28 mouse cellular contexts compared by ENCODE assay signal in the genomic region with DNA sequence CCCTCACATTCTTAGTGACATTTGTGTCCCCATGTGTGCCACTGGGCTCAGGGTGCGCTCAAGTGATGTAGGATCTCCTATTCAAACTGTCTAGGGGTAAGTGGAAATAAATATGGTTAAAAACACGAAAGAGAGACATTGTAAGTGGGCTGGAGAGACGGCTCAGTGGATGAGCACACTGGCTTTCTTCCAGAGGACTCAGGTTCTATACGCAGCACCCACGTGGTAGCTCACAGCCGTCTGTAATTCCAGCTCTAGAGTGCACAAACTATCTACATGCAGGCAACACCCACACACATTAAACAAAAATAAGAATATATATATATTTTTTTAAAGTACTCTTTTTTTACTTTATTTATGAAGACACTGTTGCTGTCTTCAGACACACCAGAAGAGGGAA. TPM values are rescaled to one million over a fixed set of nuclear protein-coding genes. Genes with fewer than 3 reads are reported as not detected.
DNase-seq lines count a peak whose midpoint lies in the region; ATAC-seq and TF ChIP-seq lines count a peak whose summit lies in the region.
"Had no signal": no experiment of that assay in that cellular context is flagged by ENCODE, and none has a peak within 500 bp of the region (broad histone marks: within the 10 kb centered on the region; RNA-seq: fewer than 3 reads in every experiment).

No protein-coding gene starts in this region.

- TF ChIP-seq CTCF in midbrain, postnatal 0 days (IDR thresholded peaks at IDR 0.05) = no peak

- no peak for ATAC-seq in neural tube, embryonic 11.5 days (ENCODE audit: insufficient read depth, low FRiP score, low TSS enrichment)
- ATAC-seq in midbrain, postnatal 0 days (ENCODE audit: low FRiP score) = no peak
- ATAC-seq in midbrain, embryonic 15.5 days (replicated peaks) = no peak
- ATAC-seq: activated CD4-positive, CD25-positive, alpha-beta regulatory T cell, adult 4 months; CD4-positive, CD25-positive, alpha-beta regulatory T cell, adult 4 months; Patski had no signal

- H3K9ac ChIP-seq in neural tube, embryonic 11.5 days (ENCODE audit: low read length) = no peak overlapping the region
- no peak overlapping the region for H3K9ac ChIP-seq in midbrain, postnatal 0 days (replicated peaks; ENCODE audit: low read length, poor library complexity, severe bottlenecking)
- H3K9ac ChIP-seq in midbrain, embryonic 15.5 days = no peak overlapping the region

- H3K9me3 ChIP-seq in neural tube, embryonic 11.5 days (ENCODE audit: control insufficient read depth, low read length) = no peaks in the 10 kb centered on the region
- H3K9me3 ChIP-seq in midbrain, postnatal 0 days (ENCODE audit: low read length) = no peaks in the 10 kb centered on the region
- no peaks in the 10 kb centered on the region for H3K9me3 ChIP-seq in midbrain, embryonic 15.5 days
- H3K9me3 ChIP-seq: G1E had no signal

- H3K4me1 ChIP-seq in neural tube, embryonic 11.5 days (ENCODE audit: control insufficient read depth, insufficient read depth, low read length) = 0 out of 2 replicates have a peak, but pooled peaks cover 3% of the 10 kb centered on the region
- H3K4me1 ChIP-seq in midbrain, postnatal 0 days (ENCODE audit: insufficient read depth, low read length) = peaks cover 11% of the 10 kb centered on the region; the same call in 1 of the 2 replicates
- peaks cover 11% of the 10 kb centered on the region; the same call in 1 of the 2 replicates for H3K4me1 ChIP-seq in midbrain, embryonic 15.5 days

- no peaks in the 10 kb centered on the region for H3K27me3 ChIP-seq in neural tube, embryonic 11.5 days (ENCODE audit: control insufficient read depth, insufficient read depth, low read length)
- no peaks in the 10 kb centered on the region for H3K27me3 ChIP-seq in midbrain, postnatal 0 days (ENCODE audit: insufficient read depth, low read length)
- no peaks in the 10 kb centered on the region for H3K27me3 ChIP-seq in midbrain, embryonic 15.5 days (replicated peaks)

- H3K4me2 ChIP-seq in neural tube, embryonic 11.5 days (ENCODE audit: low read depth) = no peak overlapping the region
- no peak overlapping the region for H3K4me2 ChIP-seq in midbrain, postnatal 0 days (ENCODE audit: low read depth, low read length, poor library complexity, severe bottlenecking)
- H3K4me2 ChIP-seq in midbrain, embryonic 15.5 days = no peak overlapping the region

- DNase-seq in neural tube, embryonic 11.5 days (ENCODE audit: low spot score) = peak; percentile 3
- DNase-seq in neural tube, embryonic 10.5 days (ENCODE audit: extremely low spot score, low spot score) = no peak
- peak; percentile 56 for DNase-seq in brain, adult 2 months (ENCODE audit: low read depth, low spot score)
- peak; percentile 22 for DNase-seq in telencephalon, adult 2 months (ENCODE audit: low read depth, low spot score)
- DNase-seq in midbrain, postnatal 0 days (ENCODE audit: low spot score) = no peak
- DNase-seq: adrenal gland, adult 8-10 months; adrenal gland, postnatal 10 days; adrenal gland, postnatal 14 days; adrenal gland, postnatal 25 days; B cell, adult 2 months; cerebellum, adult 11 months; cerebellum, adult 11-12 months; cerebellum, adult 18-20 months; cerebellum, adult 2 months had no signal

- H3K36me3 ChIP-seq in neural tube, embryonic 11.5 days (ENCODE audit: control insufficient read depth, insufficient read depth, low read length) = no peaks in the 10 kb centered on the region
- no peaks in the 10 kb centered on the region for H3K36me3 ChIP-seq in midbrain, postnatal 0 days (ENCODE audit: insufficient read depth, low read length)
- H3K36me3 ChIP-seq in midbrain, embryonic 15.5 days (replicated peaks) = no peaks in the 10 kb centered on the region
- H3K36me3 ChIP-seq: G1E had no signal

- 86% methylated on average over 6 of the region's 6 CpGs for WGBS in neural tube, embryonic 11.5 days
- WGBS in midbrain, postnatal 0 days = 83% methylated on average over 6 of the region's 6 CpGs
- 81% methylated on average over 6 of the region's 6 CpGs for WGBS in midbrain, embryonic 15.5 days

- H3K4me3 ChIP-seq in neural tube, embryonic 11.5 days (ENCODE audit: low read depth, low read length) = no peak overlapping the region
- no peak overlapping the region for H3K4me3 ChIP-seq in midbrain, postnatal 0 days (ENCODE audit: low read depth, low read length)
- H3K4me3 ChIP-seq in midbrain, embryonic 15.5 days = no peak overlapping the region

- no peak overlapping the region for H3K27ac ChIP-seq in neural tube, embryonic 11.5 days (ENCODE audit: low read depth, low read length)
- H3K27ac ChIP-seq in midbrain, postnatal 0 days (ENCODE audit: low read depth, low read length) = no peak overlapping the region
- H3K27ac ChIP-seq in midbrain, embryonic 15.5 days = no peak overlapping the region

RNA-seq across cellular contexts. Expression of a gene that starts 2.5 kb away (rescaled TPM):
- 1.8 and 2.4 TPM in 2 replicates for polyA plus RNA-seq in neural tube, embryonic 11.5 days (2014; fragmentation: Nextera tagmentation; extraction: Ambion mirVana)
- total RNA-seq in midbrain, postnatal 0 days (2014; rRNA removed) = 22.8 and 28.6 TPM in 2 replicates
- polyA plus RNA-seq in midbrain, postnatal 0 days (2015; fragmentation: Nextera tagmentation; extraction: Ambion mirVana) = 21.0 and 25.5 TPM in 2 replicates
- polyA plus RNA-seq in midbrain, embryonic 15.5 days (2015; fragmentation: Nextera tagmentation; extraction: Ambion mirVana) = 11.3 and 11.4 TPM in 2 replicates
- total RNA-seq: G1E, MEL had no signal
- polyA plus RNA-seq: G1E had no signal

RNA-seq across cellular contexts. Expression of a gene that starts 12.4 kb away (rescaled TPM):
- not detected in 2 replicates for polyA plus RNA-seq in neural tube, embryonic 11.5 days (2014; fragmentation: Nextera tagmentation; extraction: Ambion mirVana)
- not detected in 2 replicates for total RNA-seq in midbrain, postnatal 0 days (2014; rRNA removed)
- not detected in 2 replicates for polyA plus RNA-seq in midbrain, postnatal 0 days (2015; fragmentation: Nextera tagmentation; extraction: Ambion mirVana)
- 0.36 TPM in 1 of 2 replicates, not detected in the other for polyA plus RNA-seq in midbrain, embryonic 15.5 days (2015; fragmentation: Nextera tagmentation; extraction: Ambion mirVana)
- total RNA-seq: adrenal gland, adult 18-20 months; adrenal gland, adult 2 months; adrenal gland, adult 8-10 months; adrenal gland, postnatal 10 days; adrenal gland, postnatal 14 days; adrenal gland, postnatal 25 days; adrenal gland, postnatal 36 days; CH12.LX; G1E; MEL had no signal
- polyA plus RNA-seq: activated CD4-positive, CD25-positive, alpha-beta regulatory T cell, adult 4 months; brain, embryonic 14.5 days; C2C12; CD4-positive, CD25-positive, alpha-beta regulatory T cell, adult 4 months; G1E; Patski had no signal

RNA-seq across cellular contexts. Expression of a gene that starts 23.7 kb away (rescaled TPM):
- not detected in 2 replicates for polyA plus RNA-seq in neural tube, embryonic 11.5 days (2014; fragmentation: Nextera tagmentation; extraction: Ambion mirVana)
- total RNA-seq in midbrain, postnatal 0 days (2014; rRNA removed) = not detected in 2 replicates
- not detected in 2 replicates for polyA plus RNA-seq in midbrain, postnatal 0 days (2015; fragmentation: Nextera tagmentation; extraction: Ambion mirVana)
- polyA plus RNA-seq in midbrain, embryonic 15.5 days (2015; fragmentation: Nextera tagmentation; extraction: Ambion mirVana) = not detected in 2 replicates
- total RNA-seq: adrenal gland, adult 18-20 months; adrenal gland, adult 2 months; adrenal gland, adult 8-10 months; adrenal gland, postnatal 10 days; adrenal gland, postnatal 14 days; adrenal gland, postnatal 25 days; adrenal gland, postnatal 36 days; adrenal gland, postnatal 4 days; CH12.LX; ES-E14; G1E; MEL had no signal
- polyA plus RNA-seq: activated CD4-positive, CD25-positive, alpha-beta regulatory T cell, adult 4 months; adrenal gland, adult 2 months; C2C12; CD4-positive, CD25-positive, alpha-beta regulatory T cell, adult 4 months; cerebellum, adult 2 months; G1E; Patski had no signal

RNA-seq across cellular contexts. Expression of a gene that starts 42.3 kb away (rescaled TPM):
- not detected in 2 replicates for polyA plus RNA-seq in neural tube, embryonic 11.5 days (2014; fragmentation: Nextera tagmentation; extraction: Ambion mirVana)
- not detected in 2 replicates for total RNA-seq in midbrain, postnatal 0 days (2014; rRNA removed)
- not detected in 2 replicates for polyA plus RNA-seq in midbrain, postnatal 0 days (2015; fragmentation: Nextera tagmentation; extraction: Ambion mirVana)
- not detected in 2 replicates for polyA plus RNA-seq in midbrain, embryonic 15.5 days (2015; fragmentation: Nextera tagmentation; extraction: Ambion mirVana)
- total RNA-seq: adrenal gland, adult 18-20 months; adrenal gland, adult 2 months; adrenal gland, adult 8-10 months; adrenal gland, postnatal 10 days; adrenal gland, postnatal 14 days; adrenal gland, postnatal 25 days; adrenal gland, postnatal 36 days; CH12.LX; ES-E14; G1E; MEL had no signal
- polyA plus RNA-seq: activated CD4-positive, CD25-positive, alpha-beta regulatory T cell, adult 4 months; adrenal gland, adult 2 months; C2C12; CD4-positive, CD25-positive, alpha-beta regulatory T cell, adult 4 months; cerebellum, adult 2 months; G1E; Patski had no signal

RNA-seq across cellular contexts. Expression of a gene that starts 49.6 kb away (rescaled TPM):
- 109 and 117 TPM in 2 replicates for polyA plus RNA-seq in neural tube, embryonic 11.5 days (2014; fragmentation: Nextera tagmentation; extraction: Ambion mirVana)
- 58.1 and 67.5 TPM in 2 replicates for total RNA-seq in midbrain, postnatal 0 days (2014; rRNA removed)
- polyA plus RNA-seq in midbrain, postnatal 0 days (2015; fragmentation: Nextera tagmentation; extraction: Ambion mirVana) = 73.3 and 80.7 TPM in 2 replicates
- 88.2 and 91.3 TPM in 2 replicates for polyA plus RNA-seq in midbrain, embryonic 15.5 days (2015; fragmentation: Nextera tagmentation; extraction: Ambion mirVana)

Comparison
In these comparisons a context has a peak if more than half of its experiments do, and no peak if none do; other contexts are left out.
1. DNase-seq: peak in neural tube, embryonic 11.5 days (single experiment), brain, adult 2 months (single experiment) and telencephalon, adult 2 months (single experiment); none in neural tube, embryonic 10.5 days (single experiment) and midbrain, postnatal 0 days (single experiment).